Comparison of ENCODE assay signal across 10 mouse cellular contexts in the genomic region with DNA sequence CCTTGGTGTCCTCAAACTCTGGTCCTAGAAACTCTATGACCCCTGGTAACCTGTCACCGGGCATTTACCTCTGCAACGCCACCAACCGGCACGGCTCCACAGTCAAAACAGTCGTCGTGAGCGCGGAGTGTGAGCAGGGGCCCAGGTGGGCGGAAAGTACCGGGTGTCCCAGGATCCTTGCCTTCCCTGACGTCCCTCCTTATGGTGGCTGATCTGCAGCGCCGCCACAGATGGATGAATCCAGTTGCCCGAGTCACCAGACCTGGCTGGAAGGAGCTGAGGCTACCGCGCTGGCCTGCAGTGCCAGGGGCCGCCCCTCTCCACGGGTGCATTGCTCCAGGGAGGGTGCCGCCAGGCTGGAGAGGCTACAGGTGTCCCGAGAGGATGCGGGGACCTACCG. TPM values are rescaled to one million over a fixed set of nuclear protein-coding genes. Genes with fewer than 3 reads are reported as not detected.
A peak's percentile ranks its signal among the peaks of the same experiment; 100 is the strongest.
DNase-seq lines count a peak whose midpoint lies in the region; ATAC-seq lines count a peak whose summit lies in the region.
"Had no signal": no experiment of that assay in that cellular context is flagged by ENCODE, and none has a peak within 500 bp of the region (broad histone marks: within the 10 kb centered on the region; RNA-seq: fewer than 3 reads in every experiment).

No protein-coding gene starts in this region.

- peak overlapping the region; percentile 65 for H3K4me2 ChIP-seq in forebrain, embryonic 15.5 days (replicated peaks)

- H3K9ac ChIP-seq in forebrain, embryonic 15.5 days (replicated peaks): no peak overlapping the region

- peaks cover 100% of the 10 kb centered on the region for H3K27me3 ChIP-seq in embryonic facial prominence, embryonic 10.5 days (replicated peaks; ENCODE audit: low read depth, poor library complexity, severe bottlenecking)
- H3K27me3 ChIP-seq in forebrain, embryonic 15.5 days: peaks cover 85% of the 10 kb centered on the region
- peaks cover 100% of the 10 kb centered on the region for H3K27me3 ChIP-seq in midbrain, embryonic 10.5 days (ENCODE audit: low read depth, poor library complexity, severe bottlenecking)

- WGBS in embryonic facial prominence, embryonic 10.5 days: under 1% methylated on average over 22 of the region's 22 CpGs
- 2% methylated on average over 22 of the region's 22 CpGs for WGBS in forebrain, embryonic 15.5 days
- WGBS in midbrain, embryonic 10.5 days: 1% methylated on average over 22 of the region's 22 CpGs

- peak; percentile 22 to 40 for DNase-seq in layer of hippocampus, postnatal 25 days (ENCODE audit: extremely low spot score in 1 of 2, low spot score in 1 of 2)
- DNase-seq in layer of hippocampus, adult 9-11 months: no peak
- peak; percentile 39 for DNase-seq in embryonic facial prominence, embryonic 10.5 days (ENCODE audit: low spot score)
- no peak for DNase-seq in midbrain, embryonic 10.5 days (ENCODE audit: low spot score)
- no peak for DNase-seq in frontal cortex, adult 2 months (ENCODE audit: extremely low spot score in 1 of 2, low spot score in 1 of 2)
- DNase-seq in kidney, postnatal 14 days: no peak
- DNase-seq: cerebellum, adult 18-20 months had no signal

- ATAC-seq in forebrain, embryonic 15.5 days (replicated peaks): no peak

- peak overlapping the region; percentile 48 for H3K4me3 ChIP-seq in embryonic facial prominence, embryonic 10.5 days
- H3K4me3 ChIP-seq in forebrain, embryonic 15.5 days: peak overlapping the region; percentile 50
- peak overlapping the region; percentile 49; the same call in 1 of the 2 replicates for H3K4me3 ChIP-seq in midbrain, embryonic 10.5 days

- no peak overlapping the region for H3K27ac ChIP-seq in embryonic facial prominence, embryonic 10.5 days (replicated peaks)
- no peak overlapping the region for H3K27ac ChIP-seq in forebrain, embryonic 15.5 days (replicated peaks)
- H3K27ac ChIP-seq in midbrain, embryonic 10.5 days (replicated peaks): no peak overlapping the region

- no peaks in the 10 kb centered on the region for H3K36me3 ChIP-seq in embryonic facial prominence, embryonic 10.5 days (replicated peaks)
- H3K36me3 ChIP-seq in forebrain, embryonic 15.5 days: no peaks in the 10 kb centered on the region
- no peaks in the 10 kb centered on the region for H3K36me3 ChIP-seq in midbrain, embryonic 10.5 days

- peaks cover 67% of the 10 kb centered on the region for H3K4me1 ChIP-seq in embryonic facial prominence, embryonic 10.5 days
- peaks cover 47% of the 10 kb centered on the region for H3K4me1 ChIP-seq in forebrain, embryonic 15.5 days
- H3K4me1 ChIP-seq in midbrain, embryonic 10.5 days: peaks cover 62% of the 10 kb centered on the region

- peaks cover 3% of the 10 kb centered on the region; the same call in 1 of the 2 replicates for H3K9me3 ChIP-seq in embryonic facial prominence, embryonic 10.5 days
- no peaks in the 10 kb centered on the region for H3K9me3 ChIP-seq in forebrain, embryonic 15.5 days
- peaks cover 3% of the 10 kb centered on the region; the same call in 1 of the 2 replicates for H3K9me3 ChIP-seq in midbrain, embryonic 10.5 days (replicated peaks)

RNA-seq across cellular contexts. Expression of a gene that starts 4.8 kb away (rescaled TPM):
- 100 to 1,000 TPM; 389 to 394 TPM for total RNA-seq in layer of hippocampus, postnatal 25 days (2021)
- not detected in 2 replicates for polyA plus RNA-seq in embryonic facial prominence, embryonic 10.5 days (2016; fragmentation: Nextera tagmentation; extraction: Ambion mirVana)
- 1.5 and 2.2 TPM in 2 replicates for polyA plus RNA-seq in forebrain, embryonic 15.5 days (2015; fragmentation: Nextera tagmentation; extraction: Ambion mirVana)
- 0.05 TPM in 1 of 2 replicates, not detected in the other for polyA plus RNA-seq in midbrain, embryonic 10.5 days (2016; fragmentation: Nextera tagmentation; extraction: Ambion mirVana)
- polyA plus RNA-seq in frontal cortex, adult 2 months (2012; rRNA removed): 220 and 241 TPM in 2 replicates
- total RNA-seq: gastrocnemius, adult 18-20 months; liver, adult 2 months had no signal

RNA-seq across cellular contexts. Expression of a gene that starts 7.5 kb away (rescaled TPM):
- under 1 TPM; 0.84 to 0.87 TPM for total RNA-seq in layer of hippocampus, postnatal 25 days (2021)
- 3.8 and 5.1 TPM in 2 replicates for polyA plus RNA-seq in embryonic facial prominence, embryonic 10.5 days (2016; fragmentation: Nextera tagmentation; extraction: Ambion mirVana)
- polyA plus RNA-seq in forebrain, embryonic 15.5 days (2015; fragmentation: Nextera tagmentation; extraction: Ambion mirVana): 0.25 TPM in 1 of 2 replicates, not detected in the other
- polyA plus RNA-seq in midbrain, embryonic 10.5 days (2016; fragmentation: Nextera tagmentation; extraction: Ambion mirVana): 5.6 and 5.9 TPM in 2 replicates
- polyA plus RNA-seq in frontal cortex, adult 2 months (2012; rRNA removed): 3.3 TPM in 2 replicates

RNA-seq across cellular contexts. Expression of a gene that starts 20.9 kb away (rescaled TPM):
- 1 to 10 TPM; 2.1 to 2.7 TPM for total RNA-seq in layer of hippocampus, postnatal 25 days (2021)
- polyA plus RNA-seq in embryonic facial prominence, embryonic 10.5 days (2016; fragmentation: Nextera tagmentation; extraction: Ambion mirVana): 5.9 and 6.0 TPM in 2 replicates
- 2.8 and 3.0 TPM in 2 replicates for polyA plus RNA-seq in forebrain, embryonic 15.5 days (2015; fragmentation: Nextera tagmentation; extraction: Ambion mirVana)
- 4.5 and 4.9 TPM in 2 replicates for polyA plus RNA-seq in midbrain, embryonic 10.5 days (2016; fragmentation: Nextera tagmentation; extraction: Ambion mirVana)
- 2.9 and 3.5 TPM in 2 replicates for polyA plus RNA-seq in frontal cortex, adult 2 months (2012; rRNA removed)

RNA-seq across cellular contexts. Expression of a gene that starts 30.2 kb away (rescaled TPM):
- under 1 TPM in 1 of 2 experiments, not detected in 1; 0.94 TPM for total RNA-seq in layer of hippocampus, postnatal 25 days (2021)
- 0.70 and 1.8 TPM in 2 replicates for polyA plus RNA-seq in embryonic facial prominence, embryonic 10.5 days (2016; fragmentation: Nextera tagmentation; extraction: Ambion mirVana)
- 0.37 and 2.2 TPM in 2 replicates for polyA plus RNA-seq in forebrain, embryonic 15.5 days (2015; fragmentation: Nextera tagmentation; extraction: Ambion mirVana)
- polyA plus RNA-seq in midbrain, embryonic 10.5 days (2016; fragmentation: Nextera tagmentation; extraction: Ambion mirVana): 0.91 and 1.2 TPM in 2 replicates
- not detected in 2 replicates for polyA plus RNA-seq in frontal cortex, adult 2 months (2012; rRNA removed)
- total RNA-seq: gastrocnemius, adult 18-20 months; liver, adult 2 months had no signal

RNA-seq across cellular contexts. Expression of a gene that starts 34.1 kb away (rescaled TPM):
- total RNA-seq in layer of hippocampus, postnatal 25 days (2021): 10 to 100 TPM; 60.1 to 62.4 TPM
- 154 and 161 TPM in 2 replicates for polyA plus RNA-seq in embryonic facial prominence, embryonic 10.5 days (2016; fragmentation: Nextera tagmentation; extraction: Ambion mirVana)
- polyA plus RNA-seq in forebrain, embryonic 15.5 days (2015; fragmentation: Nextera tagmentation; extraction: Ambion mirVana): 112 and 115 TPM in 2 replicates
- 141 and 143 TPM in 2 replicates for polyA plus RNA-seq in midbrain, embryonic 10.5 days (2016; fragmentation: Nextera tagmentation; extraction: Ambion mirVana)
- 114 and 131 TPM in 2 replicates for polyA plus RNA-seq in frontal cortex, adult 2 months (2012; rRNA removed)

Comparison
In these comparisons a context has a peak if more than half of its experiments do, and no peak if none do; other contexts are left out.
1. DNase-seq: peak in layer of hippocampus, postnatal 25 days (2 of 2) and embryonic facial prominence, embryonic 10.5 days (single experiment); none in layer of hippocampus, adult 9-11 months (single experiment), midbrain, embryonic 10.5 days (single experiment), frontal cortex, adult 2 months (0 of 2) and kidney, postnatal 14 days (single experiment).
2. RNA of a gene that starts 4.8 kb away (polyA plus RNA-seq): 220 to 241 TPM in frontal cortex, adult 2 months; 1.5 to 2.2 TPM in forebrain, embryonic 15.5 days, not detected in embryonic facial prominence, embryonic 10.5 days and 0.05 TPM in midbrain, embryonic 10.5 days; every median in the first group is over 10 times any median in the second.
3. Peak in every context shown above with its lines, with median percentiles within 50 percentile points of each other: H3K4me3 ChIP-seq.